Mouse (Mus musculus) fat pad, adult 2 months (tissue): ENCODE measurements around the gene P4ha1.

ENCODE experiments used
- DNase-seq: peaks from one replicate; pipeline ENCODE4 v3.0.0-alpha.2; 2011; ENCODE audit warnings: low read depth, low spot score; ENCODE audit errors: extremely low read depth

Gene P4ha1

DNA sequence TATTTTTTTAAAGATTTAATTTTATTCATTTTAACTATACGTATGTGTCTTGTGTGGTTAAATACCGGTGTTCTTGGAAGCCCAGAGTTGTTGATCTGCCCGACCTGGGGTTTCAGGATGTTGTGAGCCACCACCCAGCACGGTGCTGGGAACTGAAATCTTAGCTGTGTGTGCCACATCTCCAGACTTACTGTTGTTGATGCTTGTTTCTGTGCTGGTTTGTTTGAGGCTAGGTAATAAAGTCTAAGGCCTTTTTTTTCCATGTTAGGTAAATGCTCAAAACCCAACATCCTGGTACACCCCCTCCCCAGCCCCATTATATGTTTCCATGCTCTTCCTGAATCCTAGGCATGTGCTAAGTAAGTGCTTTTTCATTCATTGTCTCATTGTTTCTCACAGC lies 825 bp upstream of the P4ha1 start:
- DNase-seq, result no peak

DNA sequence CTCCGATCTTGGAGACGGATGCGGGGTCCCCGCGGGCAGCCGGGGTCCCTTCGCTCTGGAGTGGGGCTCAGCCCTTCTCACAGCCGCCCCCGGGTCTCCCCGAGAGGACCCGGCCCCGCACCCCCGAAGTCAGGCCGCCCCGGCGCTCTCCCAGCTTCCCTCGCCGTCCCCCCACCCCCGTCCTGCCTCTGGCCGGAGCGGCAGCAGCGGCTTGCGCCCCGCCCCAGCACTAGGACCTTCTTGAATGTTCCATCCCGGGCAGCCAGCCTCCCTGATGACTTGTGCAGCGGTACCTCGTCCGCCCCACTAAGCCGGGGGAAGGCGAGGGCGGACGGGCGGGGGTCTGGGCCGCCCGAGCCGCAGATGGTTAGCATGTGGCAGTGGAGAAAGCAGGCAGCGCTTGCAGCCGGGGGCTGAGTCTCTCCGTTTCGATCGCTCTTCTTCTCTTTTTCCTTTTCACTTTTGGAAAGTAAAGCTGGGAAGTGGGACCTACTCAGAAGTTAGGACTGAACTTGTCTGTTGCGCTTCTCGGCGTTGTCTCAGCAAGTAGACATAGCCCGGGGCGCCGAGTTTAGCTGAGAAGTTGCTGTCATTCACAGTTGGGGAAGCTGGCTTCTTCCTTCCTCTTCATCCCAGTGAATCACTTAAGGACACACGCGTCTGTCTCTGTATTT lies 529 bp downstream of the P4ha1 start:
- DNase-seq, result no peak

- DNase-seq, result no peak
Measured at GRCm38 (mm10) chr10:59324311-59325165, 1.4 kb downstream of the P4ha1 start.

DNA sequence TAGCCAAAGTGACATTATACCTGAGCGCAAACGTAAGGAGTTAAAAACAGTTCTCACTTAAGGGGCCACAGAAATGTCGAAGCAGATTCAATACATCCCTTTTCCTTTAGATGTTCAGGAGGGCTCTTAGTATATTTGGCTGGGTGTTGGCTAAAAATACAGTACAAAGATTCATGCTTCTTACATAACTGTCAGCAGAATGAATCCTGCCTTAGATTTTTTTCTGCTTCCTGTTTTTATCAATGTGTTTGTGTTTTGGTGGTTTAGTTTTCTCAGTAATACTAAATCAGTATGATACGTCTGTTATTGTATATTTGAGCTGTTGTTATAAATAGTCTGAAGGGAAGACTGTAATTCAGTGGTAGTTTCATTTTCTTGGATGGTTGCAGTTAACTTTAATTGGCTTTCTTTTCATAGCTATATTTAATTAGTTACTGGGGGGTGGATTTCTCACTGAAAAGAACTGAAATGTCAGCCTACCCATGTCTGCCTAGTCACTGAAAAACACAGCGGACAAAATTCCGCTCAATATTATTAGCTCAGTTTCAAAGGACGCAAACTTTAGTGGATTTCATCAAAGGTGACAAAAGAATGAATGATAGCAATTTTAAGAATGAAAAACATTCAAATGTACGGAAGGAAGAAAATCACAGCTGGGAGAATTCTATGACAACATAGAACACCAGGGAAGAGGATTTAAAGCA lies 3.7 kb downstream of the P4ha1 start:
- DNase-seq, result no peak

GRCm38 (mm10) chr10:59327316-59327710 lies 4.2 kb downstream of the P4ha1 start:
- DNase-seq, result no peak

DNA sequence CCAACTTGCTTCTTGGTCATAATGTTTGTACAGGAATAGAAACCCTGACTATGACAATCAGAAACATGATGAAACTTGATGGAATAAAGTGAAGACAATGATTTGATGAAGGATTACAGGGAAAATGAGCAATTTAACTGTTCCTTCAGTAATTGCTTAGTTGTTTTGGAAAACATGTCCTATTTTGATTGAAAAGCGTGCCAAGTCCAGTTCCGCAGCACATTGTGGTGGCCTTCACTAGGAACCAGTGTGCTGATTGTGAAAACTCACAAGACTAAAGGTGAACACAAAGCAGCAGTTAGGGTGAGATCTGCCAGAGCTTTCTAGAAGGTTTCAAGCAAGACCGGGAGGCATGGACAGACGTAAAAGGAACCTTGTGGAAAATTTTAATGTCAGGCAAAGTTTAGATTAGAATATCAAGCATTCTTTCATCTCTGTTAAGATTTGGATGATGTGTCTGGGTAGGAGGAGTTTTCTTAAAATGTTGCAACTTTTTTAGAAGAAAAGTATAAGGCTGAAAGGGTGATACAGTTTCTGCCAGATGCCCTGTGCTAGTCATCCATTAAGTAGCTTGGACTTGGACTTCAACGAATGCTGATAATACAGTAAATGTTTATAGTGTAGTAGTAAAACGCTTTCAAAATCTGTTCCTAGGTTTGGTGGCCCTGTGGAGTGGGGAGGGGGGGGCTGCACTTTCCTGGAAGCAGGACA lies 8.6 kb downstream of the P4ha1 start:
- DNase-seq, result no peak

DNA sequence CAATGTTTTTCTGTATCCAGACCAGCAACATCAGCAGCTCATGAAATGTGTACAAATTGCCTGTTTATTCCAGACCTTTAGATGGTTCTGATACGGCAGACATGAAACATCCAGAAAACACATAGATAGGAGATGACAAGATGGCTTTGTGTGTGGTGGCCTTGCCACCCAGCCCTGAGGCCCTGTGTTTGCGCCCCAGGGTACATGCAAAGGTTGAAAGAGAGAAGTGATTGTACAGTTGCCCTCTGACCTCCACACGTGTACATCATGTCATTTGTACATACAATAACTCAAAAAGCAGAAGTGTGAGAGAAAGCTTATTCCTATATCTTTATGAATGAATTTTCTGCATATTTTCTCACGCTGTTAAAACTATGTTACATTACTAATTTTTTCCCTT lies 10.3 kb downstream of the P4ha1 start:
- DNase-seq, result no peak

DNA sequence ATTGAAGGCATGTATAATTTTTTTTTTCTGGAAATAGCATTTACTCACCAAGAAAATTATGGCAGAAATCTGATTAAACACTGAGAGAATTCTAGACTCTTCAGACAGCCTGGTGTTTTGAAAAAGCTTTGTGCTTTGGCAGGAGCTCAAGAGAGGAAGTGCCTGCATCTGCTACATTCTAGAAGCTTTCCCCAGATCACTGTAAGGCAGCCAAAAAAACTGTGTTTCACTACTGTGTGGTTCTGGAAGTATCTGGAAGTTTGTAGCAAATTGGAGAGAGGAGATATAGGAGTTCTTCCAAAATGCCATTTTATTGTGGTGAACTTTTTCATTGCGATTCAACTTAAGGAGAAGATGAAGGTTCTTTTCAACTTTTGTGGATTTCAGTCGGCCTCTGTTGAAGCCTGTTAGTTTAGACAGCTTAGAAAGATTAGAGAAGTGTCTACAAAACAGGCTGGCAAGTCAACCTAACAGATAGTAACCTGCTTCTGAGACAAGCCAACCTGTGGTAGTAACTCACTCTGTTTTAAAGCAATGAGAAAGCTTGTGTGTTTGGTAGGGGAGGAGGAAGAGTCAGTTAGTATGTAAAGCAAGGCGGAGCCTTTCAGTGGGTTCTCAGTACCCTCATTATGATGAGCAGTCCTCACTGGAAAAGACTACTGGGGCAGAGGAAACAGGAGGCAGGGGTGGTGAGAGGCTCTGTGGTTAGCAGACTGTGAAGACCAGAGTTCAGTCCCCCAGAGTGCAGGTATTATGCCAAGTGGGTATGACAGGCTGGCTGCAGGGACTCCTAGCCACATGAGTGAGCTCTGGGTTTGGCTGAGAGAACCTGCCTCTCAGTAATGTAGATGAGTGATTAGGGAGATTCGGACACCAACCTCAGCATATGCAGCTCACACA lies 12.1 kb downstream of the P4ha1 start:
- no peak for DNase-seq

DNA sequence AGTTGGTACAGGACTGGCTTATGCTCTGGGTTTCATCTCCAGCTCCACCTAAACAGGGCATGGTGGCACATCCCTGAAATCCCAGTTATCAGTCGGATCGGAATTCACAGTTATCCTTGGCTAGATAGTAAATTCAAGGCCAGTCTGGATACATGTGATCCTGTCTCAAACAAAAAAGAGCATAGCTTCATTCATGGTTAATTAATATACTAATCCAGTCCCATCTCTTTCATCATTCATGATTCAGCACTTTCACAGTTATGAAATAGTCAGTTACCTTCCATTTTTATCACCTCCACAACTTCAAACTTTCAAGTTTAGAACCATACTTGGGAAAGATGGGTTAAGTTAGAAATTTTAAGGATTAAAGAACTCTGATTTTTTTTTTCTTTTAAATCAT lies 13.0 kb downstream of the P4ha1 start:
- DNase-seq, result no peak

GRCm38 (mm10) chr10:59346560-59346959 lies 23.5 kb downstream of the P4ha1 start:
- no peak for DNase-seq

DNA sequence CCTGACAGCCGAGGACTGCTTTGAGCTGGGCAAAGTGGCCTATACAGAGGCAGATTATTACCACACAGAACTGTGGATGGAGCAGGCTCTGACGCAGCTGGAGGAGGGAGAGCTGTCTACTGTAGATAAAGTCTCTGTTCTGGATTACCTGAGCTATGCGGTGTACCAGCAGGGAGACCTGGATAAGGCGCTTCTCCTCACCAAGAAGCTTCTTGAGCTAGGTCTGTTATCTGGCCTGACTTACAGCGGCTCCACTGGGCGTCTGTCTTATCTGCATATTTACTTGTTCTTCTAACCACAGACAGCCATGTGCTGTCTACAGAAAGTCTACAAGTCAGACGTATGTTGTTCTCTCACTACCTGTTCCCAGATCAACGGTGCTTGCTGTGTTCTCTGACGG lies 25.1 kb downstream of the P4ha1 start:
- no peak for DNase-seq

DNA sequence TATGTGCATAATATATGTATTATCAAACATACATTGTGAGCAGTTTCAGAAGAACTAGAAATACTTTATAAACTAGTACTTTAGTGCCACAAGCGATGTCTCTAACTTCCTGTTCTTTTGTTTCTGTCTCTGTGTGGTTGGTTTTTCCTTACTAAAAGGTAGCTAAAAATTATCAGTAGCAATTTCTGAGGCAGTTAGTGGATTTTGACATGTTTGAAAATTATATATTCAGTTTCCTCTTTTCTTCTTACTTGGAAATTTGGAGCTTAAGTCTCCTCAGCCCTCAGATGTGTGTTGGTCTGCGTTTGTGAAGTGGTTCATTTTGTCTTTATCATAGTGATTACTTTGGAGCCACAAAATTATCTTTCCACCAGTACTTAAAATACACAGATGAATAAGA lies 26.4 kb downstream of the P4ha1 start:
- DNase-seq, result no peak

- DNase-seq, result no peak
Measured at GRCm38 (mm10) chr10:59353065-59353464, 30.0 kb downstream of the P4ha1 start.

- no peak for DNase-seq
Measured at GRCm38 (mm10) chr10:59354120-59354519, 31.0 kb downstream of the P4ha1 start.

GRCm38 (mm10) chr10:59355020-59355419 lies 31.9 kb downstream of the P4ha1 start:
- no peak for DNase-seq

- DNase-seq, result no peak
Measured at GRCm38 (mm10) chr10:59358744-59359143, 35.6 kb downstream of the P4ha1 start.

GRCm38 (mm10) chr10:59363208-59363607 lies 40.1 kb downstream of the P4ha1 start:
- DNase-seq, result no peak

GRCm38 (mm10) chr10:59364551-59364950 lies 41.5 kb downstream of the P4ha1 start:
- DNase-seq, result no peak

- no peak for DNase-seq
Measured at GRCm38 (mm10) chr10:59365804-59366589, 42.9 kb downstream of the P4ha1 start.
